Mouse (Mus musculus) hematopoietic multipotent progenitor cell, adult 10-12 weeks (in vitro differentiated cells): ENCODE results near the gene Olfr645. TPM values are rescaled to one million over a fixed set of nuclear protein-coding genes. Genes with fewer than 3 reads are reported as not detected.

ENCODE experiments used
- polyA plus RNA-seq: library from polyadenylated mRNA; stranded (reverse); fragments of >175 nt; gene quantifications from 2 replicates; pipeline ENCODE4 v1.2.3, GENCODE M21; 2012; ENCODE audit warnings: low replicate concordance

Olfr645 gene
- polyA plus RNA-seq, result not detected in 2 replicates

GRCm38 (mm10) chr7:104085365-104085764, at the start of gene Olfr645:
TSS of gene Olfr645 (minus strand) at chr7:104085465.

GRCm38 (mm10) chr7:104129726-104130125, 44.5 kb upstream of the Olfr645 start, which contains the start of gene Ubqln5:
TSS of gene Ubqln5 (minus strand) at chr7:104129826.

GRCm38 (mm10) chr7:104104757-104104972, 19.4 kb upstream of the Olfr645 start, which contains the start of gene Olfr646:
TSS of gene Olfr646 (plus strand) at chr7:104104873.

GRCm38 (mm10) chr7:104071769-104072168, 13.5 kb downstream of the Olfr645 start, which contains the start of gene Olfr644:
TSS of gene Olfr644 (minus strand) at chr7:104071869.

GRCm38 (mm10) chr7:104061345-104061744, 23.9 kb downstream of the Olfr645 start, which contains the start of gene 4930516K23Rik:
TSS of gene 4930516K23Rik (minus strand) at chr7:104061445.

GRCm38 (mm10) chr7:104052566-104052965, 32.7 kb downstream of the Olfr645 start, which contains the start of gene Olfr642:
TSS of gene Olfr642 (minus strand) at chr7:104052666.

GRCm38 (mm10) chr7:104035145-104035544, 50.1 kb downstream of the Olfr645 start, which contains the start of gene Olfr641:
TSS of gene Olfr641 (plus strand) at chr7:104035445.

Other genes starting within 250 kb of the Olfr645 start
- not detected in 2 replicates for gene Hbb-bh2, start 244.9 kb downstream of the Olfr645 start, polyA plus RNA-seq
- not detected in 2 replicates for gene Hbb-bh1, start 242.3 kb downstream of the Olfr645 start, polyA plus RNA-seq
- gene Hbb-y, start 232.2 kb downstream of the Olfr645 start, polyA plus RNA-seq, result not detected in 2 replicates
- gene Olfr66, start 199.2 kb downstream of the Olfr645 start, polyA plus RNA-seq, result 0.15 TPM in 1 of 2 replicates, not detected in the other
- gene Olfr64, start 191.0 kb downstream of the Olfr645 start, polyA plus RNA-seq, result not detected in 2 replicates
- gene Olfr65, start 182.0 kb downstream of the Olfr645 start, polyA plus RNA-seq, result not detected in 2 replicates
- not detected in 2 replicates for gene Olfr631, start 156.6 kb downstream of the Olfr645 start, polyA plus RNA-seq
- gene Olfr632, start 151.1 kb downstream of the Olfr645 start, polyA plus RNA-seq, result not detected in 2 replicates
- gene Olfr633, start 141.0 kb downstream of the Olfr645 start, polyA plus RNA-seq, result not detected in 2 replicates
- 0.02 and 0.03 TPM in 2 replicates for gene Olfr635, start 114.3 kb downstream of the Olfr645 start, polyA plus RNA-seq
- not detected in 2 replicates for gene Olfr638, start 86.7 kb downstream of the Olfr645 start, polyA plus RNA-seq
- gene Olfr639, start 68.2 kb downstream of the Olfr645 start, polyA plus RNA-seq, result not detected in 2 replicates
- gene Olfr640, start 59.9 kb downstream of the Olfr645 start, polyA plus RNA-seq, result not detected in 2 replicates
- not detected in 2 replicates for gene Olfr641, start 50.0 kb downstream of the Olfr645 start, polyA plus RNA-seq
- not detected in 2 replicates for gene Olfr642, start 32.8 kb downstream of the Olfr645 start, polyA plus RNA-seq
- gene 4930516K23Rik, start 24.0 kb downstream of the Olfr645 start, polyA plus RNA-seq, result 0.04 TPM in 1 of 2 replicates, not detected in the other
- not detected in 2 replicates for gene Olfr644, start 13.6 kb downstream of the Olfr645 start, polyA plus RNA-seq
- gene Olfr646, start 19.4 kb upstream of the Olfr645 start, polyA plus RNA-seq, result not detected in 2 replicates
- gene Ubqln5, start 44.4 kb upstream of the Olfr645 start, polyA plus RNA-seq, result not detected in 2 replicates
- gene Olfr643, start 51.9 kb upstream of the Olfr645 start, polyA plus RNA-seq, result not detected in 2 replicates
- not detected in 2 replicates for gene Ubqln3, start 57.8 kb upstream of the Olfr645 start, polyA plus RNA-seq
- gene Ubqlnl, start 65.1 kb upstream of the Olfr645 start, polyA plus RNA-seq, result not detected in 2 replicates
- gene Olfm5, start 79.4 kb upstream of the Olfr645 start, polyA plus RNA-seq, result not detected in 2 replicates
- gene Olfr648, start 97.9 kb upstream of the Olfr645 start, polyA plus RNA-seq, result not detected in 2 replicates
- not detected in 2 replicates for gene Olfr649, start 110.5 kb upstream of the Olfr645 start, polyA plus RNA-seq
- 0.12 TPM in 1 of 2 replicates, not detected in the other for gene Trim6, start 133.3 kb upstream of the Olfr645 start, polyA plus RNA-seq
- gene Trim34a, start 159.0 kb upstream of the Olfr645 start, polyA plus RNA-seq, result 0.55 and 1.2 TPM in 2 replicates
- 0.04 TPM in 1 of 2 replicates, not detected in the other for gene Trim5, start 202.6 kb upstream of the Olfr645 start, polyA plus RNA-seq
- not detected in 2 replicates for gene Trim12a, start 230.0 kb upstream of the Olfr645 start, polyA plus RNA-seq
- gene Trim34b, start 244.0 kb upstream of the Olfr645 start, polyA plus RNA-seq, result 1.1 and 1.8 TPM in 2 replicates